Mouse (Mus musculus): ENCODE results near the gene Usp48.

Usp48 gene

GRCm38 (mm10) chr4:137609702-137610101 lies 16.1 kb downstream of the Usp48 start:
- DNase-seq (ENCODE audit: low spot score in 2 of 2) = peak in 1 of 2 experiments; percentile 19

GRCm38 (mm10) chr4:137610256-137610655 lies 16.7 kb downstream of the Usp48 start:
- DNase-seq (ENCODE audit: low spot score in 2 of 2) = no peak

- no peak for DNase-seq (ENCODE audit: low spot score in 2 of 2)
These were observed 29.3 kb downstream of the Usp48 start for GRCm38 (mm10) chr4:137622847-137623246.

GRCm38 (mm10) chr4:137627476-137628235 lies 34.1 kb downstream of the Usp48 start:
- no peak for DNase-seq (ENCODE audit: low spot score in 2 of 2)

- DNase-seq (ENCODE audit: low spot score in 2 of 2) = no peak
These were observed 34.8 kb downstream of the Usp48 start for GRCm38 (mm10) chr4:137628400-137628799.

GRCm38 (mm10) chr4:137629354-137629753 lies 35.8 kb downstream of the Usp48 start:
- no peak for DNase-seq (ENCODE audit: low spot score in 2 of 2)

GRCm38 (mm10) chr4:137630153-137630552 lies 36.6 kb downstream of the Usp48 start:
- DNase-seq (ENCODE audit: low spot score in 2 of 2) = no peak

- DNase-seq (ENCODE audit: low spot score in 2 of 2) = no peak
These were observed 38.0 kb downstream of the Usp48 start for GRCm38 (mm10) chr4:137631596-137631995.

GRCm38 (mm10) chr4:137633394-137633793 lies 39.8 kb downstream of the Usp48 start:
- no peak for DNase-seq (ENCODE audit: low spot score in 2 of 2)

GRCm38 (mm10) chr4:137636597-137636996 lies 43.0 kb downstream of the Usp48 start:
- no peak for DNase-seq (ENCODE audit: low spot score in 2 of 2)

GRCm38 (mm10) chr4:137641556-137641955 lies 48.0 kb downstream of the Usp48 start:
- no peak for DNase-seq (ENCODE audit: low spot score in 2 of 2)

- DNase-seq (ENCODE audit: low spot score in 2 of 2) = no peak
These were observed 48.5 kb downstream of the Usp48 start for GRCm38 (mm10) chr4:137642101-137642500.

GRCm38 (mm10) chr4:137643459-137643858 lies 49.9 kb downstream of the Usp48 start:
- no peak for DNase-seq (ENCODE audit: low spot score in 2 of 2)

- no peak for DNase-seq (ENCODE audit: low spot score in 2 of 2)
These were observed 52.7 kb downstream of the Usp48 start for GRCm38 (mm10) chr4:137646262-137646661.

GRCm38 (mm10) chr4:137647648-137648047 lies 54.1 kb downstream of the Usp48 start:
- no peak for DNase-seq (ENCODE audit: low spot score in 2 of 2)

- no peak for DNase-seq (ENCODE audit: low spot score in 2 of 2)
These were observed 54.7 kb downstream of the Usp48 start for GRCm38 (mm10) chr4:137648230-137648629.

GRCm38 (mm10) chr4:137650912-137651311 lies 57.4 kb downstream of the Usp48 start:
- DNase-seq (ENCODE audit: low spot score in 2 of 2) = no peak

- no peak for DNase-seq (ENCODE audit: low spot score in 2 of 2)
These were observed 59.3 kb downstream of the Usp48 start for GRCm38 (mm10) chr4:137652835-137653346.

- no peak for DNase-seq (ENCODE audit: low spot score in 2 of 2)
These were observed 61.9 kb downstream of the Usp48 start for GRCm38 (mm10) chr4:137655241-137656031.

GRCm38 (mm10) chr4:137657674-137658073 lies 64.1 kb downstream of the Usp48 start:
- no peak for DNase-seq (ENCODE audit: low spot score in 2 of 2)

GRCm38 (mm10) chr4:137659541-137659940 lies 66.0 kb downstream of the Usp48 start:
- no peak for DNase-seq (ENCODE audit: low spot score in 2 of 2)

GRCm38 (mm10) chr4:137660364-137661077 lies 67.0 kb downstream of the Usp48 start:
- no peak for DNase-seq (ENCODE audit: low spot score in 2 of 2)

All from spleen, postnatal 4 days (tissue).